Mouse (Mus musculus) ovary, adult 18-20 months (tissue): ENCODE data around the gene Clcn6.
A peak's percentile ranks its signal among the peaks of the same experiment; 100 is the strongest.

Experiments used
- DNase-seq: peaks from one replicate; pipeline ENCODE4 v3.0.0; 2022; ENCODE audit warnings: low spot score, mixed read lengths

Gene Clcn6

GRCm38 (mm10) chr4:148038600-148039253, at the start of gene Clcn6, which contains the start of gene Mthfr:
Clcn6 (minus strand) TSS chr4:148038821.
Mthfr (plus strand) TSS chr4:148039077.
- DNase-seq: peak; percentile 99

DNA sequence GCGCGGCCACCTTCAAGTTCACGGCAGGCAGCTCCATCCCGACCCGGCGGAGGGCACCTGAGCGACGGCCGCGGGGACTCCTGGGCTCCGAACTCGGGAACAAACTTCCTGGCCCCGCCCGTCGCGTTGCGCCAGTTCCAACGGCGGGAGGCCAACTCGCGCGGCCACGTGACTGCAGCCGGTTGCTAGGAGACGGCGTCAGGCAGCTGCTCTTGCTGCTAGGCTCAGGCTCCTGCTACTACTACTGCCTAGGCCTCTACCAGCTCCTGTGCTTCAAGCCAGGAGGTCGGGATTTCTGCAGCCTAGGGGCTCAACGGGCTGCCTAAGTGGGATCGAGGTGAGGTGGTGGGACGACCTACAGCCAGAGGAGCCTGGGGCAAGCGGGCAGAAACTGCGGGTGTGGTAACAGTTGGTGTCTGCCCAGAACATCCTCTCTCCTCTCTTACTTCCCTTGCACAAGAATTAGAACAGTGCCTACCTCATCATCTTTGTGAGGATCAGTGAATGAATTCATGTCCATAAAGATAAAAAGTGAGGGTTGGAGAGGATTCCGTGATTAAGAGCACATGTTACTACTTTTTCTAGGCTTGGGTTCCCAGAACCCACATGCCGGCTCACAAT, 49.4 kb upstream of the Clcn6 start, which contains the start of gene Agtrap:
Gene Agtrap, minus strand, starts transcription at position 125 of the 621 bp plus-strand sequence.
- peak; percentile 91 for DNase-seq

- DNase-seq: no peak
Observed at GRCm38 (mm10) chr4:148087091-148087906, 48.7 kb upstream of the Clcn6 start.

- DNase-seq: no peak
Observed at GRCm38 (mm10) chr4:148085907-148086305, 47.3 kb upstream of the Clcn6 start.

GRCm38 (mm10) chr4:148085131-148085906, 46.7 kb upstream of the Clcn6 start:
- DNase-seq: no peak

DNA sequence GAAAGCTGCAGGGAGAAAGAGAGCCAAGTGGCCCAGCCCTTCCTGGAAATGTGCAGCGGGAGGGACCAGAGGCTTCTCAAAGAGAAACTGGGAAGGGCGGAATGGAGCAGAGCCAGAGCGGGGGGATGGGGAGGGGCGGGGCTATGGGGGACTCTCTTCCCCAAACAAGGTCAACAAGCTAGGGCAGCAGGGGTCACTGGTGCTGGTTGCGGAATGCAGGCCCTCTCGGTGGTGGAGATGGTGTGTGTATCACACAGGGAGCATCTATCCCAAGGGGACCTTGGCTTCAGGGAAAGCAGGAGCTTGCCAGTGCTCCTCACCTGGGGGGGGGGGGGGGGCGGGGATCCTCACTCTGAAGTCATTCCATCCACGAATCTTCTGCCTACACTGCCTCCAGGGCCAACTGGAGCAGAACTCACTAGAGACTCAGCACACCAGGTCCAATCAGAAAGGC, 45.7 kb upstream of the Clcn6 start:
- no peak for DNase-seq

- DNase-seq: no peak
Observed at GRCm38 (mm10) chr4:148083176-148083899, 44.7 kb upstream of the Clcn6 start.

DNA sequence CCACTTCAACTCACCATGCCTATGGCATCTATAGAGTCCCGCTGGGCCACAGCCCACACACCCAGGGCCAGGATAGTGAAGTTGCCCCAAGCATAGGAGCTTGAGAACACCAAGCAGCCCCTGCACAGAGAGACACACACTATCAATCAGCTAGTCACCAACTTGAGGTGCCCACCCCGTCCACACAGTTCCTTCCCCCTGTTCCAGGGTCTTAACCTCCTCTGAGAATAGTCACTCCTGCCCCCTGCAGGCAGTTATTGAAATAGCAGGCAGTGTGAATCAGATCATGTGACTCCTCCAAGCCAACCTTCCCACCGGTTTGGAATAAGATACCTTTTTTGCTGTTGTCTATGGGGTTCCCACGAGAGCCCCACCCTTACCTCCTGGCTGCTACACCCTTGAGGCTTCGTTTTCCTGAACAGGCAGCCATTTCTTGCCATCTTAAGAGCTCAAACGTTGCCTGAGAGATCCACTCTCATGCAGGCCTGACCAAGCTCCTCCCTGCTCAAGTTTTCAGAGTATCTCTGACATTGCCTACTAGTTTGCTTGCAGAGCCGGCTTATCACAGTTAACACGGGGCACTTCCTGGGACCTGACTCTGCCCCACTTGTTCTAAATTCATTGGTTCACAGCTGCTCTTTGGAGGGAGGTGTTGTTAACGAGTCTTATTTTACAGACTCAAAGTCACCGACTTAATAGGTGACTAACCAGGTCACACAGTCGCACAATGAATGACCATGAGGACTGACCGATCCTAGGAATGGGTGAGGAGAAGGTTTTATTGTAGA, 43.8 kb upstream of the Clcn6 start:
- no peak for DNase-seq

- no peak for DNase-seq
Observed at GRCm38 (mm10) chr4:148081201-148081600, 42.6 kb upstream of the Clcn6 start.

DNA sequence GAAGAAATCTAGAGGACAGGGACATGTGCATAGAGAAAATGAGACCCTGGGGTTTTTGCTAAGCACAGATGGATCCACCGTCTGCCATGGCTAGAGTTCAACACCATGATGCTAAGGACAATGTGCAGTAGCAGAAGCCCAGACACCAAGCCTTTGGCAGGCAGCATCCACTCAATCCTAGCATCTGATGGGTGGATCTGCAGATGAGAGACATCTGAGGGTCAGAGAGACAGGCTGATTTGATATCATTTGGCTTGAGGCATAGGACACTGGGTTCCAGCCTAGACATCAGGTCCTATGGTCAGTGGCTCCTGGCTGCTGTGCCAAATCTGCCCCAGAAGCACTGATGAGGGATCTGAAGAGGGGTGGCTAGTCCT, 42.0 kb upstream of the Clcn6 start:
- DNase-seq: no peak

DNA sequence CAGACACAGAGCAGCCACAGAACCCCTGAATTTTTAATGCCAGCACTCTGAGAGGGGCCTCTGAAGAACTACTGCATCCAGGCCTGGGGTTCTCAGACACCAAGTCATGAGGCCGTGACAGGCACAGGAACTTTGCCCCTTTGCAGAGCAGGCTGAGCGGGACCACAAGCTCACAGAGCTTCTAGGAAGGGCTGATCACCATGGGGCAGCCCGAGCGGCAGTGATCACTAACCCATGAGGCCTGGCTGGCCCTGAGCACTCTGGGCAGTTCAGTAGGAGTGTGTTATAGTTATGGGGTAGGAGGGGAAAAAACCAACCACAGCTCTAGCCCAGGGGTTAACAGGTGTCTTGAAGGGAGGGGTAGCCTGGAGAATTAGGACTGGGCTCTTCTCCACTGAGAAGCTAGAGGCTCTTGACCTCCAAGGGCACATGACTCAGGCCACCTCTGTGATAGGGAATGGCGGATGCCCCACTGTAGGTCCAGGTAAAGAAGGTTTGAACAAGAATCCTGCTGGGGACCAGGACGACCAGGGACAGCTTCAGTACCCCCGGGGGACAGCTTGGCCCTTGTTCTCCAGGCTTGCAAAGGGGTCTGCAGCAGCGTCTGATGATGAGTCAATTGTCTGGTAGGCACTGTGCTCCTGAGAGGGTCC, 41.4 kb upstream of the Clcn6 start:
- DNase-seq: no peak

DNA sequence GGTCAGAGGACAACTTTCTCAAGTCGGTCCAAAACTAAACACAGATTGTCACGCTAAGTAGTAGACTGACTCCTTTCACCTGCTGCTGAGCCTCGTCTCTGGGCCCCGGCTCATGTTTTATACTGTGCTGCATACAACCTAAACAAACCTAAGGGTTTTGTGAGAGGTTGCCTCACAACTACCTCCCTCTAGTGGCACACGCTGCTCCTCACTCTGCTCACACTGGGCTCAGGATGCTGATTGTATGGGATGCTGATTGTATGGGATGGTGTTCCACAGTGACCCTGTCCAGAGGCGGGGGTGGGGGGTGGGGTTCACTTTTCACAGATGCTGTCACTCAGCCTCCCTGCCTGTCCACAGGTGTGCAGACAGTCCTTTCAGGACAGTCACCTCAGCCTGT, 40.6 kb upstream of the Clcn6 start:
- DNase-seq: no peak

GRCm38 (mm10) chr4:148075881-148076280, 37.3 kb upstream of the Clcn6 start:
- DNase-seq: no peak

GRCm38 (mm10) chr4:148075259-148075658, 36.6 kb upstream of the Clcn6 start:
- peak; percentile 57 for DNase-seq

DNA sequence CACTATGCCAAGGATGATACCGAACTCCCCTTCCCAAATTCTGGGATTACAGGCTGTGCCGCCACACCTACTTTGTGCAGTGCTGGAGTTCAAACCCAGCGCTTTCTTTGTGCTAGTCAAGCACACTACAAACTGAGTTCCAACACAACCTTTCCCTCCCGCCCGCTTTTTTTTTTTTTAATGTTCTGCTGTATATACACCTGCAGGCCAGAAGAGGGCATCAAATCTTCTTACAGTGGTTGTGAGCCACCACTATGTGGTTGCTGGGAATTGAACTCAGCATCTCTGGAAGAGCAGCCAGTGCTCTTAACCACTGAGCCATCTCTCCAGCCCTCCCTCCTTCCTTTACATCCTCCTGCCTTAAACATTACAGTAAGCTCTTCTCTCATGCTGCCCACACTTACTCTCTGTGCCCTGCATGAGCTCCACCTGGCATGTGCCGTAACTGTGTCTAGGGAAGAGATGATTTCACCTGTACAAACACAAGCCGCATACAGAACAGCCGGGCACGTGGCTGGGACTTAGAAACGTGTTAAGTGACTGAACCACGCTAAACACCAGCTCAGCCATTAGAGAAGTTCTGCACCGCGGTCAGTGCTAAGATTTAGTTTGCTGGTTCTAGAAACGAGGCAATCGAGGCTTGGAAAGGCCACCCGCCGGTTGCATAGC, 36.0 kb upstream of the Clcn6 start:
- no peak for DNase-seq

DNA sequence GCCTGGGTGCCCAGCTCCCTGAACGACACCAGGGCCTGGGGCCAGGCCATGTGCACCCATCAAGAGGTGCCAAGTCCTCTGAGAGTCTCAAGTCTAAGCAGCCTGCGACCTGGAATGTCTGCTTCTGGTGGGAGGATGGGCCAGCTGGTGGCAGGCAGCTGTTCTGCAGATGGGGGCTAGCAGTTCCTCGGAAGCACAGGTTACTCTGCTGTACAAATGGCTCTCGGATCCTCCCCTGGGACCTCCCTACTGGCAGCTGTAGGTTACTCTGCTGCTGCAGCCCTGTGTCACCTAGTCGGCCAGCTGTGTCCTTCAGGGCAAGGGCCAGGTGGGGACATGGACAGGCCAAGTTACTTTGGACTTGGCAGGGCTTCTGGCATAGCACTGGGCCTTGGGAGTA, 32.9 kb upstream of the Clcn6 start:
- no peak for DNase-seq

DNA sequence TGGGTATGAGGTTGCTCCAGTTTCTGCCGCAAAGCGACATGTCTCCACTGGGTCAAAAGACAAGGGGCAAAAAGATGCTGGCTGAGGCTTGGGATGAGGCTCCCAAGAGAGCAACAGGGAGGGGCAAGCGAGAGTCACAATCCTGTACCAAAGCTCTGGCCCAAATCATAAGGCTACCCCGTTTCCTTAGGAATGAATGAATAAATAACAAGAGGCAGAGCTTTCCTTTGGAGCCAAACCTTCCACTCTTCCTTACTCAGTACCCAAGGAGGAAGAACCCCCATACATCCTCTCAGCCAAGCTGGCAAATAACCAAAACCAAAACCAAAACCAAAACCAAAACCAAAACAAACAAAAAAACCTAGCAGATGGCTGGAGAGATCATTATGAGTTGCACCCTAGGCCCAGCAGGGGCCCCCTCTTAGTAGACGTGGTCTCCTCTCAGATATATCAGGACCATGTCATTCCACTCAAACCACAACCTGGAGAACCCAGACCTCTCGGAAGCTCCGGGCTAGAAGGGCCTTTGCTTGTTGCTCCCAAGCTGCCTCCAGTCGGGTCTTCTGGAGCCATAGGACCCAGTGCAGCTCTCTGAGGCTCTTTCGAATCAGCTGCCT, 31.1 kb upstream of the Clcn6 start:
- DNase-seq: no peak

GRCm38 (mm10) chr4:148067346-148067745, 28.7 kb upstream of the Clcn6 start:
- DNase-seq: no peak

DNA sequence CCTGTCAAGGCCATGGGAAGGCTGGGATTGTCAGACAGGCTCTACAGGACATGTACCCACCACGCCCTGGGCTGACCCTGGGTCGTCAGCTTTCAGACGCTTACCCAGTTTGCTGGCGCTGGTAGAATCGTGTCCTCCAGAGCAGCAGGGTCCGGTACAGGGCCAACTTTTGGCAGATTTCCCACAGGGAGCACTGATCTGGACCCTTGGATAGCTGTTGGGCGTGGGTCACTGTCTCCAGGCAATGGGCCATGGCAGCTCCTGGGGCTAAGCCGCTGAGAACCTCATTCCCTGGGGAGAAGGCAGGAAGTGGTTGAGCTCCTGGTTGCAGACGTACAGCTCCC, 27.8 kb upstream of the Clcn6 start:
- DNase-seq: peak; percentile 32
